Mouse (Mus musculus): Measurements from ENCODE around the gene Il27. TPM values are rescaled to one million over a fixed set of nuclear protein-coding genes. Genes with fewer than 3 reads are reported as not detected.

The Il27 gene
- total and polyA plus RNA-seq, 3 experiments = not detected

DNA sequence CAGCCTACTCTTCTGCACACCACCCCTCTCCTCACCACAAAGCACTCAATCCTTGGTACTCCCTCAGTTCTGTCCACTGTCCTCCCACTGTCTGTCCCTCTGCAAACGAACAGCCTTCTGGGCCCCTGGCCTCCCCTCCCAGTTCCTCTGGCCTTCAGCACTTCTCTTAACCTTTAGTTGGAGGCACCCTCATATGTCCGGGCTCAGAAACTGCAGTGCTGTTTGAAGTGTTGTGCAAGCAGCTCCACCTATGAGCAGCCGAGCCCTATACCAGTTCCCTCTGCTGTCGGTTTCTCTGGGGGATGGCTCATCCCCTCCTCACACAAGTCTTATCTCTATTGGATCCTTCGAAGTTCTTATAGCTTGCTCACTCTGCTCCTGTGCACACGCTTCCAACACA is 1.7 kb upstream of the Il27 start:
- ATAC-seq (ENCODE audit: extremely low read depth, insufficient number of reproducible peaks, low FRiP score, poor library complexity, severe bottlenecking) = no peak
- Histone ChIP-seq H3K4me3 (ENCODE audit: low read depth, low read length) (no peak overlapping the region), H3K4me1 (ENCODE audit: insufficient read depth, low read depth, low read length) (peaks cover 5% of the 10 kb centered on the region; the same call in 1 of the 2 replicates)

GRCm38 (mm10) chr7:126595890-126596289 is 1.1 kb upstream of the Il27 start:
- no peak for ATAC-seq (ENCODE audit: extremely low read depth, insufficient number of reproducible peaks, low FRiP score, poor library complexity, severe bottlenecking)
- Histone ChIP-seq H3K36me3 (replicated peaks) (no peaks in the 10 kb centered on the region), H3K9me3 (replicated peaks) (no peaks in the 10 kb centered on the region), H3K4me1 (ENCODE audit: insufficient read depth, low read depth, low read length) (peaks cover 5% of the 10 kb centered on the region; the same call in 1 of the 2 replicates), H3K4me3 (ENCODE audit: low read depth, low read length) (no peak overlapping the region), H3K27me3 (ENCODE audit: insufficient read depth, low read length) (peaks cover 78% of the 10 kb centered on the region)
- no peak for DNase-seq (ENCODE audit: low spot score)
- TF ChIP-seq GATA2 (IDR thresholded peaks at IDR 0.05; ENCODE audit: borderline replicate concordance, low read depth, low read length) (no peak), CTCF (IDR thresholded peaks at IDR 0.05; ENCODE audit: low read depth, low read length) (no peak), TAL1 (conservative IDR thresholded peaks at IDR 0.05; ENCODE audit: low read depth, low read length) (no peak), POLR2AphosphoS5 (IDR thresholded peaks at IDR 0.05; ENCODE audit: insufficient replicate concordance, low read depth, low read length) (no peak), GATA1 (IDR thresholded peaks at IDR 0.05; ENCODE audit: borderline replicate concordance, low read length) (no peak)

More for the DNA sequence above, 1.7 kb upstream of the Il27 start:
- no peaks in the 10 kb centered on the region for H3K36me3 ChIP-seq (replicated peaks)
- no peak for TF ChIP-seq POLR2AphosphoS5 (IDR thresholded peaks at IDR 0.05; ENCODE audit: insufficient replicate concordance, low read depth, low read length)
- no peak for TF ChIP-seq GATA1 (IDR thresholded peaks at IDR 0.05; ENCODE audit: borderline replicate concordance, low read length)
- no peak for TF ChIP-seq TAL1 (conservative IDR thresholded peaks at IDR 0.05; ENCODE audit: low read depth, low read length)
- no peak for TF ChIP-seq CTCF (IDR thresholded peaks at IDR 0.05; ENCODE audit: low read depth, low read length)
- no peak for TF ChIP-seq GATA2 (IDR thresholded peaks at IDR 0.05; ENCODE audit: borderline replicate concordance, low read depth, low read length)
- peaks cover 82% of the 10 kb centered on the region for H3K27me3 ChIP-seq (ENCODE audit: insufficient read depth, low read length)
- DNase-seq (ENCODE audit: low spot score) = no peak
- H3K9me3 ChIP-seq (replicated peaks) = no peaks in the 10 kb centered on the region

DNA sequence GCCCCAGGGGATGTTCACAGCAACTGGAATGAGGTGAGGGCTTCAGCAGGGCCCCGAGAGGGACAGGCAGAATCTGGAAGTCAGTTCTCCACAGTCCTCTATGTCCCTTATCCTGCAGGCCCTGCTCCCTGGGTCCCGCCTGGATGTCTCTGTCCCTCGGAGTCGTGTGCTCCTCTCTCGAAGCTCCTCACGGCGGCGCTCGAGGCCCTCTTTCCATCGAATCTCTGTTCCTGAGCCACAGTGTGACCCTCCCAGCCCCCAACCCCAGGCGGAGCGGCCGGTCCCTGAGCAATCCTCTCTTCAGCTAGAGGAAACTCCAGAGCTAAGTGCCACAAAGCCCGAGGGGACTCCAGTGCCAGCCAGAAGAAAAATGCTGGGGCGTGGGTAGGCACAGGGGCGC is 7.0 kb downstream of the Il27 start:
- peaks cover 59% of the 10 kb centered on the region for H3K27me3 ChIP-seq (ENCODE audit: insufficient read depth, low read length)
- no peak for DNase-seq (ENCODE audit: low spot score)
- peaks cover 37% of the 10 kb centered on the region for H3K4me1 ChIP-seq (ENCODE audit: insufficient read depth, low read depth, low read length)

GRCm38 (mm10) chr7:126586839-126587238 is 7.9 kb downstream of the Il27 start:
- DNase-seq (ENCODE audit: low spot score) (no peak), ATAC-seq (ENCODE audit: extremely low read depth, insufficient number of reproducible peaks, low FRiP score, poor library complexity, severe bottlenecking) (no peak)
- Histone ChIP-seq H3K4me3 (ENCODE audit: low read depth, low read length) (no peak overlapping the region), H3K4me1 (ENCODE audit: insufficient read depth, low read depth, low read length) (peaks cover 44% of the 10 kb centered on the region), H3K36me3 (replicated peaks) (peaks cover 2% of the 10 kb centered on the region), H3K27me3 (ENCODE audit: insufficient read depth, low read length) (peaks cover 50% of the 10 kb centered on the region), H3K9me3 (replicated peaks) (no peaks in the 10 kb centered on the region)
- TF ChIP-seq CTCF (IDR thresholded peaks at IDR 0.05; ENCODE audit: low read depth, low read length) = no peak
- no peak for TF ChIP-seq POLR2AphosphoS5 (IDR thresholded peaks at IDR 0.05; ENCODE audit: insufficient replicate concordance, low read depth, low read length)
- TF ChIP-seq TAL1 (conservative IDR thresholded peaks at IDR 0.05; ENCODE audit: low read depth, low read length) = no peak
- TF ChIP-seq GATA1 (IDR thresholded peaks at IDR 0.05; ENCODE audit: borderline replicate concordance, low read length) = no peak
- TF ChIP-seq GATA2 (IDR thresholded peaks at IDR 0.05; ENCODE audit: borderline replicate concordance, low read depth, low read length) = no peak

More for the DNA sequence above, 7.0 kb downstream of the Il27 start:
- Histone ChIP-seq H3K9me3 (replicated peaks) (no peaks in the 10 kb centered on the region), H3K4me3 (ENCODE audit: low read depth, low read length) (no peak overlapping the region), H3K36me3 (replicated peaks) (no peaks in the 10 kb centered on the region)
- no peak for ATAC-seq (ENCODE audit: extremely low read depth, insufficient number of reproducible peaks, low FRiP score, poor library complexity, severe bottlenecking)
- TF ChIP-seq GATA1 (IDR thresholded peaks at IDR 0.05; ENCODE audit: borderline replicate concordance, low read length) (no peak), POLR2AphosphoS5 (IDR thresholded peaks at IDR 0.05; ENCODE audit: insufficient replicate concordance, low read depth, low read length) (no peak), GATA2 (IDR thresholded peaks at IDR 0.05; ENCODE audit: borderline replicate concordance, low read depth, low read length) (no peak), TAL1 (conservative IDR thresholded peaks at IDR 0.05; ENCODE audit: low read depth, low read length) (no peak), CTCF (IDR thresholded peaks at IDR 0.05; ENCODE audit: low read depth, low read length) (no peak)

GRCm38 (mm10) chr7:126585717-126586116 is 9.0 kb downstream of the Il27 start, which contains the start of gene Cln3:
TSS of gene Cln3 (minus strand) at chr7:126585817.
- H3K36me3 ChIP-seq (replicated peaks) = peaks cover 13% of the 10 kb centered on the region
- no peak for DNase-seq (ENCODE audit: low spot score)
- peaks cover 51% of the 10 kb centered on the region for H3K4me1 ChIP-seq (ENCODE audit: insufficient read depth, low read depth, low read length)
- no peaks in the 10 kb centered on the region for H3K9me3 ChIP-seq (replicated peaks)
- H3K4me3 ChIP-seq (ENCODE audit: low read depth, low read length) = no peak within 1 kb of the TSS; the same call in 1 of the 2 replicates
- no peak for TF ChIP-seq TAL1 (conservative IDR thresholded peaks at IDR 0.05; ENCODE audit: low read depth, low read length)
- no peak for TF ChIP-seq GATA1 (IDR thresholded peaks at IDR 0.05; ENCODE audit: borderline replicate concordance, low read length)
- no peak for TF ChIP-seq GATA2 (IDR thresholded peaks at IDR 0.05; ENCODE audit: borderline replicate concordance, low read depth, low read length)
- no peak for TF ChIP-seq POLR2AphosphoS5 (IDR thresholded peaks at IDR 0.05; ENCODE audit: insufficient replicate concordance, low read depth, low read length)
- peaks cover 43% of the 10 kb centered on the region for H3K27me3 ChIP-seq (ENCODE audit: insufficient read depth, low read length)
- no peak for ATAC-seq (ENCODE audit: extremely low read depth, insufficient number of reproducible peaks, low FRiP score, poor library complexity, severe bottlenecking)

- DNase-seq (ENCODE audit: low spot score) (peak; percentile 58), ATAC-seq (ENCODE audit: extremely low read depth, insufficient number of reproducible peaks, low FRiP score, poor library complexity, severe bottlenecking) (no peak)
- Histone ChIP-seq H3K36me3 (replicated peaks) (peaks cover 25% of the 10 kb centered on the region), H3K9me3 (replicated peaks) (no peaks in the 10 kb centered on the region), H3K27me3 (ENCODE audit: insufficient read depth, low read length) (peaks cover 40% of the 10 kb centered on the region), H3K4me1 (ENCODE audit: insufficient read depth, low read depth, low read length) (peaks cover 55% of the 10 kb centered on the region), H3K4me3 (ENCODE audit: low read depth, low read length) (peak within 1 kb of the TSS; percentile 72; the same call in 1 of the 2 replicates)
- no peak for TF ChIP-seq POLR2AphosphoS5 (IDR thresholded peaks at IDR 0.05; ENCODE audit: insufficient replicate concordance, low read depth, low read length)
- TF ChIP-seq TAL1 (conservative IDR thresholded peaks at IDR 0.05; ENCODE audit: low read depth, low read length) = no peak
Observed at GRCm38 (mm10) chr7:126584506-126584977, 10.2 kb downstream of the Il27 start, which contains the start of gene Apobr. TSS of gene Apobr (plus strand) at chr7:126584942.

Data from G1E (cell line).